Mouse (Mus musculus) telencephalon, adult 2 months (tissue): ENCODE data around the gene Lat.
"Not testable (repeated sequence)": the region's sequence is repeated elsewhere in the genome, so short reads cannot be mapped to it uniquely, and the experiment has no call there.

Experiments used
- DNase-seq: peaks from one replicate; pipeline ENCODE4 v3.0.0-alpha.2; 2011; ENCODE audit warnings: low read depth, low spot score

Gene Lat

GRCm38 (mm10) chr7:126369393-126369792 is at the start of gene Lat:
Gene Lat (minus strand): TSS chr7:126369570.
- DNase-seq = no peak

GRCm38 (mm10) chr7:126418496-126418895 is 49.1 kb upstream of the Lat start:
- no peak for DNase-seq

- DNase-seq = no peak
Measured at GRCm38 (mm10) chr7:126417606-126418005, 48.2 kb upstream of the Lat start.

DNA sequence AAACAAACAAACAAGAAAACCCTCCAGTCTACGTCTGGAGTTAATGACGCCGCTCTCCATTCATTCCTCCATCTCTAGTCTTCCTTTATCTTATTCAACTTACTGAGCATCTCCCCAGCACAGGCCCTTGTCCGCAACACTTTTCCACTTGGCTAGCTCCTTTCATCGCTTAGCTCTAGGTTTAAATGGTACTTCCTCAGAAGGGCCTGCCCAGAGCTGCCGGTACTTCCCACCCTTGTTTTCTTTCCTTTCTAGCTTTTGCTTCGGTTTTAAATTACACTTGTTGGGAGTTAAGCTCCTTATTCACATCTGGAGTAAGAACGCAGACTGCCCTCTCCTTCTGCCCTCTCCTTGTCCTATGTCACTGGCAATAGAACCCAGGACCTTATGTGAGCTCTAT is 47.7 kb upstream of the Lat start:
- no peak for DNase-seq

DNA sequence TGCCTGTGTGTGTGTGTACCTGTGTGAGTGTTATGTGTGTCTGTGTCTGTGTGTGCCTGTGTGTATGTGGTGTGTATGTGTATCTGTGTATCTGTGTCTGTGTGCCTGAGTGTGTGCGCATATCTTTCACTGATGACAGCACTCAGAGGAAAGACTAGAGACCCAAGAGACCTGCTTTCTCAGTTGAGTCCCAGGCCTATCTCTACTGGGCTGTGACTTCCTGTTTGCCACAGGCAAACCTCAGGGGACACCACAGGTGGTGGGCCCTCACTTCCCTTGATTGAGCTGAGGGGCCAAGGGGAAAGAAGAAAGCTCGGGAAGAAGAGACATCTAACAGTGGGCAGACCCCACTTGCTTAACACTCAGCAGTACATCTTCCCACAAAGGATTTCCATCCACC is 47.2 kb upstream of the Lat start:
- no peak for DNase-seq

DNA sequence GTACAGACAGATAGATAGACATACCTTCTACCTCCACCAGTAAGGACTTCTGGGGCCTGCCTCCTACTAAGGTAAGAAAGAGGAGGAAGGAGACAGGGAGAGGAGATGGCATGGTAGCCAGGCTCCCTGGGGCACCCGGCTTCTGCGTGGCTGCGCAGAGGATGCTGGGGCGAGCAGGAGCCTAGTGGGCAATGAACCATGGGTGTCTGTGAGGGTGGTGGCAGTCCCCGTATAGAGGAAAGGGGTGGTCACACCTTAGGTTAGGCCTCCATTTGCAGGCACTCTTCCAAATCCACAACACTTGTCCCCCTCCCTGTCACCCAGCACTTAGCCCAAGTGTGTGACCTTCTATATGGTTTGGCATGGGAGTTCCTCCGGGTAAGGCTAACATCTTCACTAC is 45.4 kb upstream of the Lat start, which contains the start of gene Cd19:
Gene Cd19, minus strand, starts transcription at position 165 of the 400 bp plus-strand sequence.
- DNase-seq = no peak

GRCm38 (mm10) chr7:126411061-126411460 is 41.7 kb upstream of the Lat start:
- no peak for DNase-seq

- DNase-seq = no peak
Measured at GRCm38 (mm10) chr7:126408686-126409085, 39.3 kb upstream of the Lat start.

GRCm38 (mm10) chr7:126402518-126402917 is 33.1 kb upstream of the Lat start:
- DNase-seq = not testable (repeated sequence)

DNA sequence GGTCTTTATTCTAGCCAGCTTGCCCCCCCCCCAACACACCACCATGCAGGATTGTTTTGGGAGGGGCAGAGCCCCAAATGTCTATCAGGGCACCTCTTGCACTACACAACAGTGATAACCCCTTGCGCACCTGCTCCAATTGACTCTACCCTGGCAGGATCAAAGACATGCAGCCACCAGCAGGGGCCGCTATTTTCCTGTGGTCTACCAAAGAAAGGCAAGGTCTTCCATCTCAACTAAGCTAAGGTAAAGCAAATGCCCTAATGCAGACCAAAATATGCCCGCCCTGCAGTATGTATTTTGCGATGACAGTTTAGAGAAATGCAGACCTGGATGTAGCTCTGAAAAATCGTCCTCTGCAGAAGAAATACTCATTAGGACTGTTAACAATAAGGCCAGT is 30.2 kb upstream of the Lat start:
- DNase-seq = peak; percentile 39

DNA sequence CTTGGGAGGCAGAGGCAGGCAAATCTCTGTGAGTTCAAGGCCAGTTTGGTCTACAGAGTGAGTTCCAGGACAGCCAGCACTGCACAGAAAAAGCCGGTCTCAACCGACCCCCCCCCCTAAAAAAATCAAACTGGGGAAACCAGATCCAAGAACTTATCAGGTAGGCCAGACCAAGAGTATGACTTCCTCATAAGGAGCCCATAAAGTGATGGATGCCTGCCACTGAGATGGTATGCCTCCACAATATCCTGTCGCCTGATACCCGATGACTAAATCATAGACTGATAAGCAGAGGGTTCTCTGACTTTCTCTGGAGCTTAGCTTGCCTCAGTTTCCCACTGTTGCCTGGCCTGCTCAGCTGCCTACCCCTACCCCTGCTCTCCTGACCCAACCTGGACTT is 28.5 kb upstream of the Lat start:
- DNase-seq = no peak

GRCm38 (mm10) chr7:126397221-126397620 is 27.9 kb upstream of the Lat start:
- DNase-seq = no peak

- peak; percentile 99 for DNase-seq
Measured at GRCm38 (mm10) chr7:126396298-126397119, 27.1 kb upstream of the Lat start, which contains the start of gene Nfatc2ip. Gene Nfatc2ip (minus strand): TSS chr7:126396737.

DNA sequence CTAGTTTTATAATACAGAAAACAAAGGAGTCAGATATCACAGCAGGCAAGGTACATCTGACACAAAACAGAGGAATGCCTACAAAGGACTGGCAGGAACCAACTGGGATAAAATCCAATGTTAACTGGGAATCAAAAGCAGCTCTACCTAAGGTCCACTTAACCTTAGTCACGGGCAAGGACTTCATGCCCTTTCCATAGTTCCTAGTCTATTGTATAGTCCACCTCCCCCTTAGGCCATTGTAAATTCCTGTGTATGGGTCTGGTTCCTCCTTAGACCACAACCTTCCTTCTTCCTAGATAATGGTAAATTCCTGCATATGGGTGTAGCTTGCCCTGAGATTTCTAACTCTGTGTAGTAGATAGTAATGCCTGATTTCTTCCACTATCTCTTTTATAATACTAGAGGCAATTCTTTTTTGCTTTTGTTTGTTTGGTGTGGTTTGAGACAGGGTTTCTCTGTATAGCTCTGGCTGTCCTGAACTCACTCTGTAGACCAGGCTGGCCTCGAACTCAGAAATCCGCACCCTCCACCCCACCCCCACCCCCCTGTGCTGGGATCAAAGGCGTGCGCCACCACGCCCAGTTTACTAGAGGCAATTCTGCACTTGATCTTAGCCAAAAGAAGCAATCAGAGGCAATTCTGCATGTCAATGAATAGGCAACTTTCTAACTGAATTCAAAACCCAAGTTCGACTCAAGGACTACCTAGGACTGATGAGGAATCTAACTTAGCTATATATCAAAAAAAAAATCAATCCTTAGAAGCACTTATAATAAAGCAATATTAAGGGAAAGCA is 22.9 kb upstream of the Lat start:
- DNase-seq = not testable (repeated sequence)

GRCm38 (mm10) chr7:126388185-126388584 is 18.8 kb upstream of the Lat start:
- no peak for DNase-seq

DNA sequence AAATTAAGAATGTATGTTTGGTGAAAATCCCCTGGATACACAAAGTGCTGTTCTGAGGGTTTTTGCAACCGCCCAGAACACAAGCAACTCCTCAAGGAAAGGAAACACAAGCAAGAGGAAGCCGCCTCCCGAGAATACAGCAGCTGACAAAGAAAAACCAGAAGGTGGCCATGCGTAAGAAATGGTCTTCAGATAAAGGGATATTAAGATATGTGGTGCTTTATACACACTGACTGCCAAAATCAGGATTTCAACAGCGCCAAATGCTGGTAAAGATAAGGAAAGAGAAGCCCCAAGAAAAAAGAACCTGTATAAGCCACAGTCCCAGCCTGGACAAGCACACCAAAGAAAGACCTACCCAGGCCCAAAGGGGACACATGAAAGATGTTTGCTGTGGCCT is 14.2 kb upstream of the Lat start:
- DNase-seq = no peak

DNA sequence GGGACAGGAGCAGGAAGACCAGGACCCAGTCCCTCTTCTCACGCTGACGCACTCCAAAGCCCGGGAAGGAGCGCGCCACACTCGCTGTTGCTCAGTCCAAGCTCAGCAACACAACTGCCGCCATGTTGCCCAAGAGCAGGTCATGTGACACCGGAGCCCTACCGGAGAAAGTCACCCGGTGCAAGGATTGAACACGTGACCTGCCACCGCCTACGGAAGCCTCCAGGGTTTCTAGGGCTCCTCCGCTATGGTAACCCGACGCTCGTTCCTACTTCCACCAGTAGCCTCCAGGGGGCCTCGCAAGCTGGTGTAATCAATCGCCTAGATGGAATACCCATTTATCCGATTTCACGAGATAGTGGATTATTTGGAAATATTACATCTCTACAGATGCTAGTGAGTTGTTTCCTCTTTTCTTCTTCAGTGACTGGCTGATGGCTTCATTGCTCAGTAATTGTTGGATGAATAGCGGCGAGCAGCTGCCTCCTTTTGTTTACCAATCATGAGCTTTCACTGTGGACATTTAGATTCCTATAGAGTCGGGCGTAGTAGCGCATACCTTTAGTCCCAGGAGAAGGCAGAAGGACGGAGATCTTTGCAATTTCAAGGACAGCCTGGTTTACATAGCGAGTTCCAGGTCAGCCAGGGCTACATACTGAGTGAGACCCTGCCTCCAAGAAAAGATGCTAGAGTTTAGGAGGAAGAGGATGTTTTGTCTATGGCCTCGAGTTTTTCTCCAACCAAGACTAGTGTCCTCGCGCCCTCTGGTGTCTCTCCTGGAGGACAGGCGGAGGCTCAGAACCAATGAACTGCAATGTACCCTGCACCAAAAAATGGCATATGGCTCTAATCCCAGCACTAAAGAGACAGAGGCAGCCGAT is 8.1 kb upstream of the Lat start, which contains the start of gene Spns1:
Gene Spns1, minus strand, starts transcription at position 173 of the 881 bp plus-strand sequence.
- DNase-seq = peak; percentile 98

DNA sequence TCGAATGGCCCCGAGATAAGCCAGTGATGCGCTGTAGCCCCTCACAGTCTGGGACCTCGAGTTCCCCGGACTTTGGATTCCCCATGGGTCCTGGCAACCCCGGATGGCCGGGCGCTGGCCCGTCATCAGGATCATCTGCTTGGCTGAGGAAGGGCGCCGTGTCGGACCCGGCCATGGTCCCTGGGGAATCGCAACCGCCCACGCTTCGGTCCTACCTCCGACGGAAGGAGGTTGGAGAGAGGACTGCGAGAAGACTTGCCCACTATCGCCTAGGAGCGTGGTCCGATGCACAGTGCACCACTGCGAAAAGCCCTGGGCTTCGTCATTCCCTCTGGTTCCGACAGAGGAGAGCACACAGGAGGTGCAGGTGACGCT is 7.5 kb upstream of the Lat start:
- DNase-seq = no peak

DNA sequence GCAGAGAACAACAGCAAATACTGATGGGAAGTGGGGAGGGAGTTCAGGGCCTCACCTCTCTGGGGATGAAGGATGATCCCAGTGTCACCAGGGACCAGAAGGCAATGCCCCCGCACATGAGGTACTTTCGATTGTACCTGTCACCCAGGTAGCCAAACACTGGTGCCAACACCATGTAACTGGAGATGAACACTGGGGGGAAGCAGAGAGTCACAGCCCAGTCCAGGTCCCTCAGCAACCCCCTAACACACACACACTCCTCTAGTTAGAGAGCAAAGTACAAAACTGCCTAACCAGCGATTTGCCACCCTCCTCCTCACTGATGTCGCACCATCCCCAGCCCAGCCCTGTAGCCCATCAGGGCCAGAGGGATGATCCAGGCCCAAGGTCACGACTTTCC is 5.6 kb upstream of the Lat start:
- DNase-seq = no peak

DNA sequence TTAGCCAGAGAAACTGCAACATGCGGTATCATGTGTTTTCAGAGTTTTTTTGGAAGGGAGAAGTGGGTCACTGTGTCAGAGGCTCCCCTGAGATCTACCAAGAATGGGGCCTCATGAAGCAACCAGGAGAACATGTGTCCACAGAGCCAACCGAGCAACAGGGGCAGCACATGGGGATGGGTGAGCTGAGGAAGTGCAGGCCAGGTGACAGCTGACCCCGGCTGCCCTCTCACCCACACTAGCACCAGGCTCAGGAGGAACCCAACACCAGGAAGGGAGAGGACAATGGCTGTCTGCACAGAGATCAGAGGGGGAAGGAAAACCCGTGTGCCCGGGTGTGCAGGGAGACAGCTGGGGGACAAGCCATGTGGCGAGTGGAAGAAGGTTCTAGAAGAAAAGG is 5.2 kb upstream of the Lat start:
- no peak for DNase-seq

DNA sequence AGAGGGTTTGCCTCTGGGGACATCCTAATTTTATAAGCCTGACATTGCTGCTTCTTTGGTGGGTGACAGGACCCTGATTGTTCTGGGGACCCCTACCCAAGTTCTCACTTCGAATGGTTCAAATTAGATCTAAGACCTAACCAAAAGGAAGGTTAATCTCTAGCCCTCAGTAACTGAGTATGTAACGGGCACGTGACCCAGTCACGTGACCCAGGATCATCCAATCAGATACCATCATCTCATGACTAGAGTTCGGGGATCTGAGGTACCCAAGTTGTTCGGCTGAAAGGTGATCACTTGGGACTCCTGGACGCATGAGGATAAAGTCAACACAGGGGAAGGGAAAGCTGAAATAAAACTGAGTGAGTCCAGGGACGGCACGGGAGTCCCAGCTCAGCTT is 3.6 kb upstream of the Lat start:
- DNase-seq = no peak

- DNase-seq = no peak
Measured at GRCm38 (mm10) chr7:126368367-126368766, 1.0 kb downstream of the Lat start.
